Mouse (Mus musculus) forebrain, embryonic 16.5 days (tissue): ENCODE measurements around the gene Ocm. TPM values are rescaled to one million over a fixed set of nuclear protein-coding genes. Genes with fewer than 3 reads are reported as not detected.
A peak's percentile ranks its signal among the peaks of the same experiment; 100 is the strongest.

Source experiments
- ATAC-seq: fragments of 200-750 bp; cut with Nextera tagmentation; 2 replicates; pipeline ENCODE4 v1.8.0; 2017; ENCODE audit warnings: mild to moderate bottlenecking, moderate library complexity
- H3K27ac ChIP-seq: fragments of 300-500 bp; sonication (generic); 2 replicates; pipeline ENCODE4 v1.5.1; 2014; ENCODE audit warnings: low read length, control low read depth
- H3K27me3 ChIP-seq: fragments of 300-500 bp; sonication (generic); replicated peaks from 2 replicates; pipeline ENCODE4 v1.6.1; 2014; ENCODE audit warnings: low read length; ENCODE audit not compliant: control insufficient read depth, insufficient read depth
- H3K36me3 ChIP-seq: fragments of 300-500 bp; sonication (generic); 2 replicates; pipeline ENCODE4 v1.6.1; 2014; ENCODE audit not compliant: control insufficient read depth, insufficient read depth
- H3K4me1 ChIP-seq: fragments of 300-500 bp; sonication (generic); replicated peaks from 2 replicates; pipeline ENCODE4 v1.6.1; 2014; ENCODE audit warnings: low read length; ENCODE audit not compliant: control insufficient read depth, insufficient read depth
- H3K4me2 ChIP-seq: fragments of 300-500 bp; sonication (generic); 2 replicates; pipeline ENCODE4 v1.6.1; 2014; ENCODE audit warnings: mild to moderate bottlenecking, low read length, control low read depth
- H3K4me3 ChIP-seq: fragments of 300-500 bp; sonication (generic); replicated peaks from 2 replicates; pipeline ENCODE4 v1.5.1; 2014; ENCODE audit warnings: mild to moderate bottlenecking, low read length, control low read depth
- H3K9ac ChIP-seq: fragments of 300-500 bp; sonication (generic); replicated peaks from 2 replicates; pipeline ENCODE4 v1.6.1; 2014; ENCODE audit warnings: low read depth, low read length, control low read depth
- H3K9me3 ChIP-seq: fragments of 300-500 bp; sonication (generic); 2 replicates; pipeline ENCODE4 v1.6.1; 2016; ENCODE audit warnings: low read length; ENCODE audit not compliant: control insufficient read depth
- WGBS: fragments of 180-500 bp; shearing (Covaris S2); extraction: QIAGEN DNeasy Blood & Tissue Kit; methylation state at CpG from one replicate; pipeline ENCODE4 v1.1.7; 2014; 5-methylcytosine and 5-hydroxymethylcytosine counted together
- polyA plus RNA-seq: library from polyadenylated mRNA; unstranded; fragments of >200 nt; fragmentation: Nextera tagmentation; extraction: Ambion mirVana; gene quantifications from 2 replicates; pipeline ENCODE4 v1.2.1, GENCODE M21; 2015

Gene Ocm
- polyA plus RNA-seq, 1 experiment from 2014 or later, result not detected

DNA sequence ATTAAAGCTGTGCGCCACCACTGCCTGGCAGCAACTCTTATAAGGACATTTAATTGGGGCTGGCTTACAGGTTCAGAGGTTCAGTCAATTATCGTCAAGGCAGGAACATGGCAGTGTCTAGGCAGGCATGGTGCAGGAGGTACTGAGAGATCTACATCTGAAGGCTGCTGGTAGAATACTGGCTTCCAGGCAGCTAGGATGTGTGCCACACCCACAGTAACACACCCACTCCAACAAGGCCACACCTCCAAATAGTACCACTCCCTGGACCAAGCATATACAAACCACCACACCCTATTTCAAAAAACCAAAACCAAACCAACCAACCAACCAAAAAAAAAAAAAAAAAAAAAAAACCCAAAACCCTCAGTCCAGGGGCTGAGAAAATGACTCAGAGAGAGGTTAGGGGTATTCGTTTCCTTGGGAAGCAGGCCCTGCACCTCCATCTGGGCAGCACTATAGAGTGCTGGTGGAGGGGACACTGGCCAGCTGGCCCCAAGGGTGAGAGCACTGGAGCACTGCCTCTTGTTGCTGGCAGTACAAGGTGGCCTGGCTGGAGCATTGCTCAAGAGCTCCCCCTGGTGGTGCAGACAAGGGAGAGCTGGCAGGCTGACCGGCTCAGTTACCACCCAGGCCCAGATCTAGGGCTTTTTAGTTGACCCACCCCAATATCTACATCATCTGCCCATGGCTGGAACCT lies 51.4 kb downstream of the Ocm start:
- no peaks in the 10 kb centered on the region for H3K9me3 ChIP-seq
- no peak overlapping the region for H3K4me2 ChIP-seq
- no peaks in the 10 kb centered on the region for H3K4me1 ChIP-seq
- H3K4me3 ChIP-seq, result no peak overlapping the region
- H3K27ac ChIP-seq, result no peak overlapping the region
- no peaks in the 10 kb centered on the region for H3K36me3 ChIP-seq
- no peak overlapping the region for H3K9ac ChIP-seq
- no peaks in the 10 kb centered on the region for H3K27me3 ChIP-seq
- WGBS, result 49% methylated on average over 4 of the region's 4 CpGs
- ATAC-seq, result peak; percentile 58; the same call in 1 of the 2 replicates

DNA sequence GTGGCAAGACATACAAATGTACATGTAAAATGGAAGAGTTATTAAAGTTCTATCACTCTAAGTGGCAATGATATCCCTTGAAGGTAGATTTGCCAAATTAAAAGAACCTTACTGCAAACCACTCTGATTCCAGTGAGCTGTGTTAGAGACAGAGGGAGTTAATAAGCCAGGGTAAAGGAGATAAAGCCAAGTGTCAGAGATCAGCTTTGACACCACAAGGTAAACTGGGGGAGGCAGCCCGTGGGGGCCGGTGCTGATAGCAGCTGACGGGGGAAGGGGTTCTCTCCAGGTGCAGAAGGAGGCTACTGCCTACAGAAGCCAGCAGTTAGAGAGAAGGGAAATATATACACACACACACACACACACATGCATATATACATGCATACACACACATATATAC lies 53.8 kb downstream of the Ocm start:
- Histone ChIP-seq H3K27ac (no peak overlapping the region), H3K4me1 (no peaks in the 10 kb centered on the region), H3K9me3 (no peaks in the 10 kb centered on the region), H3K4me2 (no peak overlapping the region), H3K4me3 (no peak overlapping the region), H3K9ac (no peak overlapping the region), H3K36me3 (no peaks in the 10 kb centered on the region), H3K27me3 (no peaks in the 10 kb centered on the region)
- 86% methylated on average over 3 of the region's 3 CpGs for WGBS
- no peak for ATAC-seq

Other genes with a start within 250 kb of the Ocm start
- gene Eif2ak1, start 208.9 kb downstream of the Ocm start, polyA plus RNA-seq, result 49.6 and 50.9 TPM in 2 replicates
- gene Ankrd61, start 129.0 kb downstream of the Ocm start, polyA plus RNA-seq, result 0.17 and 0.72 TPM in 2 replicates
- gene Aimp2, start 116.8 kb downstream of the Ocm start, polyA plus RNA-seq, result 97.9 and 99.5 TPM in 2 replicates
- gene Pms2, start 116.7 kb downstream of the Ocm start, polyA plus RNA-seq, result 27.8 and 33.0 TPM in 2 replicates
- 0.90 and 1.6 TPM in 2 replicates for gene Gm42421, start 98.5 kb downstream of the Ocm start, polyA plus RNA-seq
- 2.3 and 4.1 TPM in 2 replicates for gene Rsph10b, start 93.6 kb downstream of the Ocm start, polyA plus RNA-seq
- 95.7 and 97.2 TPM in 2 replicates for gene Ccz1, start 11.8 kb downstream of the Ocm start, polyA plus RNA-seq
- gene Lmtk2, start 73.8 kb upstream of the Ocm start, polyA plus RNA-seq, result 9.4 TPM in 2 replicates
- 0.05 and 0.09 TPM in 2 replicates for gene Bhlha15, start 163.6 kb upstream of the Ocm start, polyA plus RNA-seq
- 45.6 and 57.4 TPM in 2 replicates for gene Tecpr1, start 196.9 kb upstream of the Ocm start, polyA plus RNA-seq
- 94.7 and 98.0 TPM in 2 replicates for gene Bri3, start 217.8 kb upstream of the Ocm start, polyA plus RNA-seq